Mouse (Mus musculus) neural tube, embryonic 12.5 days (tissue): ENCODE results near the gene Strip1. TPM values are rescaled to one million over a fixed set of nuclear protein-coding genes. Genes with fewer than 3 reads are reported as not detected.

Experiments used
- ATAC-seq: fragments of 200-750 bp; cut with Nextera tagmentation; 2 replicates; pipeline ENCODE4 v1.8.0; 2017; ENCODE audit warnings: low read depth, mild to moderate bottlenecking, moderate TSS enrichment, moderate library complexity; ENCODE audit not compliant: low FRiP score
- H3K27ac ChIP-seq: fragments of 300-500 bp; sonication (generic); 2 replicates; pipeline ENCODE4 v1.5.1; 2016
- H3K27me3 ChIP-seq: fragments of 300-500 bp; sonication (generic); replicated peaks from 2 replicates; pipeline ENCODE4 v1.6.1; 2016; ENCODE audit warnings: mild to moderate bottlenecking
- H3K36me3 ChIP-seq: fragments of 300-500 bp; sonication (generic); 2 replicates; pipeline ENCODE4 v1.6.1; 2016; ENCODE audit warnings: mild to moderate bottlenecking
- H3K4me1 ChIP-seq: fragments of 300-500 bp; sonication (generic); 2 replicates; pipeline ENCODE4 v1.6.1; 2016
- H3K4me2 ChIP-seq: fragments of 300-500 bp; sonication (generic); replicated peaks from 2 replicates; pipeline ENCODE4 v1.6.1; 2016; ENCODE audit warnings: mild to moderate bottlenecking
- H3K4me3 ChIP-seq: fragments of 300-500 bp; sonication (generic); 2 replicates; pipeline ENCODE4 v1.5.1; 2016
- H3K9ac ChIP-seq: fragments of 300-500 bp; sonication (generic); 2 replicates; pipeline ENCODE4 v1.6.1; 2016; ENCODE audit warnings: mild to moderate bottlenecking
- H3K9me3 ChIP-seq: fragments of 300-500 bp; sonication (generic); 2 replicates; pipeline ENCODE4 v1.6.1; 2016; ENCODE audit warnings: mild to moderate bottlenecking
- WGBS: fragments of 180-500 bp; shearing (Covaris S2); methylation state at CpG from one replicate; pipeline ENCODE4 v1.1.7; 2016; 5-methylcytosine and 5-hydroxymethylcytosine counted together
- polyA plus RNA-seq: library from polyadenylated mRNA; unstranded; fragments of >200 nt; fragmentation: Nextera tagmentation; extraction: Ambion mirVana; gene quantifications from 2 replicates; pipeline ENCODE4 v1.2.1, GENCODE M21; 2016

Strip1 gene
- polyA plus RNA-seq, 1 experiment from 2014 or later: 129 TPM

- Histone ChIP-seq H3K27ac (no peak overlapping the region), H3K36me3 (no peaks in the 10 kb centered on the region), H3K4me1 (peaks cover 5% of the 10 kb centered on the region; the same call in 1 of the 2 replicates), H3K9ac (no peak overlapping the region), H3K27me3 (peaks cover 76% of the 10 kb centered on the region), H3K4me2 (peak overlapping the region; percentile 56), H3K9me3 (no peaks in the 10 kb centered on the region), H3K4me3 (peak overlapping the region; percentile 15; the same call in 1 of the 2 replicates)
- 3% methylated on average over 18 of the region's 18 CpGs for WGBS
- ATAC-seq: no peak
These were observed 49.2 kb downstream of the Strip1 start for GRCm38 (mm10) chr3:107582130-107582874.

- no peak overlapping the region for H3K27ac ChIP-seq
- H3K36me3 ChIP-seq: no peaks in the 10 kb centered on the region
- H3K9ac ChIP-seq: no peak overlapping the region
- peaks cover 69% of the 10 kb centered on the region for H3K27me3 ChIP-seq
- 5% methylated on average over 15 of the region's 15 CpGs for WGBS
- no peak overlapping the region for H3K4me2 ChIP-seq
- peaks cover 5% of the 10 kb centered on the region; the same call in 1 of the 2 replicates for H3K4me1 ChIP-seq
- H3K9me3 ChIP-seq: no peaks in the 10 kb centered on the region
- no peak overlapping the region for H3K4me3 ChIP-seq
- no peak for ATAC-seq
These were observed 50.1 kb downstream of the Strip1 start for GRCm38 (mm10) chr3:107581103-107582010.

GRCm38 (mm10) chr3:107579466-107579865, 52.0 kb downstream of the Strip1 start:
- Histone ChIP-seq H3K36me3 (no peaks in the 10 kb centered on the region), H3K27ac (no peak overlapping the region), H3K4me2 (no peak overlapping the region), H3K4me1 (peaks cover 5% of the 10 kb centered on the region; the same call in 1 of the 2 replicates), H3K4me3 (no peak overlapping the region), H3K27me3 (peaks cover 50% of the 10 kb centered on the region), H3K9me3 (no peaks in the 10 kb centered on the region), H3K9ac (no peak overlapping the region)
- 5% methylated on average over 4 of the region's 4 CpGs for WGBS
- ATAC-seq: peak; percentile 53; the same call in 1 of the 2 replicates

- no peak for ATAC-seq
- no peak overlapping the region for H3K27ac ChIP-seq
- H3K9ac ChIP-seq: no peak overlapping the region
- WGBS: 47% methylated on average over 3 of the region's 3 CpGs
- H3K27me3 ChIP-seq: peaks cover 34% of the 10 kb centered on the region
- H3K36me3 ChIP-seq: no peaks in the 10 kb centered on the region
- peaks cover 3% of the 10 kb centered on the region; the same call in 1 of the 2 replicates for H3K4me1 ChIP-seq
- H3K9me3 ChIP-seq: no peaks in the 10 kb centered on the region
- H3K4me2 ChIP-seq: no peak overlapping the region
- H3K4me3 ChIP-seq: no peak overlapping the region
These were observed 53.6 kb downstream of the Strip1 start for GRCm38 (mm10) chr3:107577810-107578390.

GRCm38 (mm10) chr3:107576807-107577206, 54.7 kb downstream of the Strip1 start:
- Histone ChIP-seq H3K36me3 (no peaks in the 10 kb centered on the region), H3K27me3 (peaks cover 23% of the 10 kb centered on the region), H3K4me3 (no peak overlapping the region), H3K4me2 (no peak overlapping the region), H3K4me1 (no peaks in the 10 kb centered on the region), H3K9ac (no peak overlapping the region), H3K27ac (no peak overlapping the region), H3K9me3 (no peaks in the 10 kb centered on the region)
- ATAC-seq: no peak
- WGBS: 92% methylated on average over 3 of the region's 3 CpGs

GRCm38 (mm10) chr3:107571205-107571604, 60.3 kb downstream of the Strip1 start:
- 56% methylated on average over 2 of the region's 2 CpGs for WGBS
- Histone ChIP-seq H3K9ac (no peak overlapping the region), H3K4me1 (no peaks in the 10 kb centered on the region), H3K4me3 (no peak overlapping the region), H3K36me3 (no peaks in the 10 kb centered on the region), H3K27me3 (peaks cover 6% of the 10 kb centered on the region; the same call in 1 of the 2 replicates), H3K9me3 (no peaks in the 10 kb centered on the region), H3K4me2 (no peak overlapping the region), H3K27ac (no peak overlapping the region)
- no peak for ATAC-seq

GRCm38 (mm10) chr3:107568721-107569120, 62.8 kb downstream of the Strip1 start:
- Histone ChIP-seq H3K36me3 (no peaks in the 10 kb centered on the region), H3K4me1 (peaks cover 6% of the 10 kb centered on the region), H3K9ac (no peak overlapping the region), H3K4me2 (no peak overlapping the region), H3K9me3 (no peaks in the 10 kb centered on the region), H3K27ac (no peak overlapping the region), H3K4me3 (no peak overlapping the region), H3K27me3 (peaks cover 6% of the 10 kb centered on the region; the same call in 1 of the 2 replicates)
- ATAC-seq: no peak
- 72% methylated on average over 4 of the region's 4 CpGs for WGBS

GRCm38 (mm10) chr3:107567766-107568165, 63.7 kb downstream of the Strip1 start:
- 88% methylated on average over 7 of the region's 7 CpGs for WGBS
- no peaks in the 10 kb centered on the region for H3K36me3 ChIP-seq
- H3K27ac ChIP-seq: no peak overlapping the region
- H3K4me3 ChIP-seq: no peak overlapping the region
- no peaks in the 10 kb centered on the region for H3K9me3 ChIP-seq
- H3K27me3 ChIP-seq: peaks cover 6% of the 10 kb centered on the region; the same call in 1 of the 2 replicates
- no peak overlapping the region for H3K4me2 ChIP-seq
- no peak overlapping the region for H3K9ac ChIP-seq
- no peak for ATAC-seq
- peaks cover 11% of the 10 kb centered on the region for H3K4me1 ChIP-seq

- Histone ChIP-seq H3K4me1 (peaks cover 15% of the 10 kb centered on the region), H3K27me3 (peaks cover 5% of the 10 kb centered on the region; the same call in 1 of the 2 replicates), H3K4me3 (no peak overlapping the region), H3K9me3 (no peaks in the 10 kb centered on the region), H3K27ac (no peak overlapping the region), H3K4me2 (no peak overlapping the region), H3K9ac (no peak overlapping the region), H3K36me3 (no peaks in the 10 kb centered on the region)
- WGBS: 39% methylated on average over 3 of the region's 3 CpGs
- no peak for ATAC-seq
These were observed 66.2 kb downstream of the Strip1 start for GRCm38 (mm10) chr3:107565331-107565730.

- ATAC-seq: no peak
- 41% methylated on average over 4 of the region's 4 CpGs for WGBS
- H3K27ac ChIP-seq: no peak overlapping the region
These were observed 67.6 kb downstream of the Strip1 start for GRCm38 (mm10) chr3:107563880-107564279.

GRCm38 (mm10) chr3:107562591-107562990, 68.9 kb downstream of the Strip1 start:
- Histone ChIP-seq H3K4me3 (no peak overlapping the region), H3K4me2 (no peak overlapping the region), H3K36me3 (no peaks in the 10 kb centered on the region), H3K9ac (no peak overlapping the region), H3K4me1 (peaks cover 15% of the 10 kb centered on the region), H3K27ac (no peak overlapping the region), H3K9me3 (no peaks in the 10 kb centered on the region), H3K27me3 (0 out of 2 replicates have a peak, but pooled peaks cover 2% of the 10 kb centered on the region)
- WGBS: 62% methylated on average over 4 of the region's 4 CpGs
- no peak for ATAC-seq

More at GRCm38 (mm10) chr3:107563880-107564279, 67.6 kb downstream of the Strip1 start:
- H3K4me2 ChIP-seq: no peak overlapping the region
- H3K4me3 ChIP-seq: no peak overlapping the region
- H3K9ac ChIP-seq: no peak overlapping the region
- H3K27me3 ChIP-seq: 0 out of 2 replicates have a peak, but pooled peaks cover 3% of the 10 kb centered on the region
- no peaks in the 10 kb centered on the region for H3K36me3 ChIP-seq
- H3K9me3 ChIP-seq: no peaks in the 10 kb centered on the region
- H3K4me1 ChIP-seq: peaks cover 15% of the 10 kb centered on the region
